Mouse (Mus musculus) cerebellum, adult 9-11 months (tissue): Measurements from ENCODE around the gene Mrps15.
A peak's percentile ranks its signal among the peaks of the same experiment; 100 is the strongest.

Source experiments
- DNase-seq: peaks from one replicate; pipeline ENCODE4 v3.0.0; 2022

Mrps15 gene

DNA sequence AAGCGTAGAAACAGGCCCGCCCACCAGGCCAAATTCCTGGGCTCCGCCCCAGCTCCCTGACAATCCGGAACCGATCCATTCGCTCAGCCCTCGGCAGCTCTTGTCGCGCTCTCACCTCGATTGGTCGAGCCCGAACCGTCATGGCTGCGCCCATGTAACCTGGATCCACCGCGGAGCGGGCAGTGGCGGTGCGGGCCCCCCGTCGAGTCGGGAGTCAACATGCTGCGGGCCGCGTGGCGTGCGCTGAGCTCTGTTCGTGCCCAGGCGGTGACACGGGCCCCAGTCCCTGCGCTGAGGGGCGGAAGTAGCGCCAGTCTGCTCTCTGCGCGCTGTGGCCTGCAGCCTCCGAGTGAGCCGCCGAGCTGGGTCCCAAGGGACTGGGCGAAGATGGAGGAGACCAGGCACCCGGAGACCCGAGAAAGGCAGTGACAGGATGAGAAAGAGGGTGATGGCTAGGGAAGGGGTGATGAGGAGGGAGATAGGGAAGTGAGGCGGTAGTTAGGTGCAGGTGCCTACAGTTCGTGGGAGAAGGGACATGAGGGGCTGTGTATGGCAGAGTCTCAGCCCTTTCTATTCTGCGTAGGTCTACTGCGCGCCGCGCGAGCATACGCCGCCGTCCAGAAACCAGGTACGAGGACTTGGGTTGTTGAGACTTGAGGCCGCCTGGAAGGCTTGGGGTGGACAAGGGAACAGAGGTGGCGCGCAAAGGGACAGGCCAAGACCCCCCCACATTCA is at the start of gene Mrps15:
TSS of gene Mrps15 (plus strand) at position 75 of the 735 bp plus-strand sequence.
- DNase-seq, result peak; percentile 85

DNA sequence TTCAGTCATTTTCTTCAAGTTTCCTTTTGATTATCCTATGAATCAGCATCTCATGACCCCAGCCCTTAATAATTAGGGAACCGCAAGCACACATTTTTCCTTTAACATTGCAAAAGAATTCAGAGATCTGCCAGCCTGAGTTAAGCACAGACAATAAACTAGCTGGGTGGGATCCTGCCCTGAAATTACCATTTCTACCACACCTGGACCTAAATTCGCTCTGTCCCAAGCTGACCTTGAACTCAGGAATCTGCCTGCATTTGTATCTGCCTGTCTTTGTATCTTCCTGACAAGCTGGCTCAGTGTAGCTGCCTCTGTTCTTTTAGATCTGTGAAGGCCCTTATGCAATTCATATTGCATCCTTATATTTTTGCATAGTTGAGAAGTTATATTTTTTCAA is 48.9 kb upstream of the Mrps15 start:
- DNase-seq, result no peak

- no peak for DNase-seq
Measured at GRCm38 (mm10) chr4:126001311-126002199, 45.2 kb upstream of the Mrps15 start.

GRCm38 (mm10) chr4:126017676-126018332 is 28.9 kb upstream of the Mrps15 start:
- DNase-seq, result no peak

DNA sequence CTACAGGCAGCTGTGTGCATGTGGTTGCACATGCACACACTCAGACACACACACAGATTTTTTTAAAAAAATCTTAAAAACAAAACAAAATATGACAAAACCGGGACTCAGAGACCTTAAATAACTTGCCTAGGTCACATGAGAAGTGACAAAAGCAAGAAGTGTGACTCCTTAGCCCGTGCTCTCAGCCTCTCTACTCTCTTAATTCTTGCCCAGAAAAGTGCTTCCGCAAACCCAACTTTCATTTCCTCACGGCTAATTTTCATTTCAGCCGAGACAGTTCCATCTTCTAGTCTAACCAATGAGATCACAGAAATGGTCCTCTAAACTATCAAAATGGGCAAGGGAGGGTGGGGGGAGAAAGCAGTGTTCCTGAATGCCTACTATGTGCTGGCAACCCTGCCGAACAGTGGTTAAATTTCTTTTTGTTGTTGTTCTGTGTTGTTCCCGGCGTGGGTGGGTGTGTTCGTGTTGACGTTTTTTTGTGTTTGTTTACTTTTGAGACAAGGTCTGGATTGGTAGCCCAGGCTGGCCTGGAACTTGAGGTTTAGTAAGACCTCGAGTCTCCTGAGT is 27.7 kb upstream of the Mrps15 start:
- no peak for DNase-seq

- DNase-seq, result no peak
Measured at GRCm38 (mm10) chr4:126024303-126024900, 22.3 kb upstream of the Mrps15 start, which contains the start of gene Csf3r. TSS of gene Csf3r (plus strand) at chr4:126024550.

- DNase-seq, result no peak
Measured at GRCm38 (mm10) chr4:126025801-126026200, 20.9 kb upstream of the Mrps15 start.

GRCm38 (mm10) chr4:126027980-126028379 is 18.7 kb upstream of the Mrps15 start:
- DNase-seq, result no peak

GRCm38 (mm10) chr4:126029042-126029441 is 17.7 kb upstream of the Mrps15 start:
- no peak for DNase-seq

DNA sequence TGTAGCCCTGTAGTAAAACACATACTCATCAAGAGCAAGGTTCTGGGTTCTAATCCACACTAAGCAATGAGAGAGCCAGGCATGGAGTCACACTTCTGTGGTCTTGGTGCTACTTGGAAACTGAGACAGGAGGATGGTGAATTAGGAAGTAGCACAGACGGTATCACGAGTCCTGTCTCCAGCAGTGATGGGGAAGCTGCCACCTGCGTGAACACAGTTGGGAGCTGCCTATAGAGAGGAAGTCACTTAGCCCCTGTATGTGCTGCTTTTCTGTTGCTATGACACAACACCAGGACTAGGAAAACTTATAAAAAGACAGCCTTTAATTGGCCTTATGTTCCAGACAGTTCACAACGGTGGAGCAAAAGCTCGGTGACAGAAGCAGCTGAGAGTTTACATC is 16.0 kb upstream of the Mrps15 start:
- no peak for DNase-seq

DNA sequence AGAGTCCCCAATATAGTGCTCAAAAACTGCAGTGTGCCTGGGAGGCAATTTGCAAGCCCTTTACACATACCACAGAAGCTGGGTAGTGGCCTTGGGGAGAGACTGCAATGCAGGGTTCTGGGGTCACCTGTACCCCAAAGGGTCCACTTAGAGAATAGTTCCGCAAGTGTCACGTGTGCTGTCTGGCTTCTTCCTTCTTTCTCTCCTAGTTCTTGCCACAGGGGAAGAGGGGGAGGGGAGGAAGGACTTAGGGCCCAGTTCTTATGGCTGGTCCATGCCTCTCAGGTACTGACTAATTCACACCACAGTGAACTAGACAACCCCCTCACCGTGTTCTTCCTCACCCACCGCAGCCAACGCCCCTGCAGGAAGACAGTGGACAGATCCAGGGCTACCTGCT is 11.3 kb upstream of the Mrps15 start:
- no peak for DNase-seq

DNA sequence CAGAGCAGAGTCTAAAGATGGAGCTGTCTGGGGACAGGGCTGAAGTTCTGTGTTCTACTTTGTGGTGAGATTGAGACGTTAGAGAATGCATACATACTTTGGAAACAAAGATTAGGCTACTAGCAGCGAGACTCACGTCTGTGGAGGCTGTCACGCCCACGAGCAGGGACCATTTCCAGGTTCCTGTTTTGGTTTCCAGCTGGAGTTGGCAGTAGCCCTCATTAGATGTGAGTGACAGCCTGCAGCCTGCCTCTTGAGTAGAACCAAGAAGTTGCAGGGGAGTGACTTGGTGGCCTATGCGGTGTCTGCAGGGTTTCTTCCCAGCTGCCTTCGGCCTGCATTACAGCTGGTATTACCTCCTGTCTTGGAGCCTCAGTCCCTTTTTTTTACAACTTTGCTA is 4.9 kb downstream of the Mrps15 start:
- no peak for DNase-seq

GRCm38 (mm10) chr4:126057207-126058133 is 10.7 kb downstream of the Mrps15 start:
- no peak for DNase-seq

DNA sequence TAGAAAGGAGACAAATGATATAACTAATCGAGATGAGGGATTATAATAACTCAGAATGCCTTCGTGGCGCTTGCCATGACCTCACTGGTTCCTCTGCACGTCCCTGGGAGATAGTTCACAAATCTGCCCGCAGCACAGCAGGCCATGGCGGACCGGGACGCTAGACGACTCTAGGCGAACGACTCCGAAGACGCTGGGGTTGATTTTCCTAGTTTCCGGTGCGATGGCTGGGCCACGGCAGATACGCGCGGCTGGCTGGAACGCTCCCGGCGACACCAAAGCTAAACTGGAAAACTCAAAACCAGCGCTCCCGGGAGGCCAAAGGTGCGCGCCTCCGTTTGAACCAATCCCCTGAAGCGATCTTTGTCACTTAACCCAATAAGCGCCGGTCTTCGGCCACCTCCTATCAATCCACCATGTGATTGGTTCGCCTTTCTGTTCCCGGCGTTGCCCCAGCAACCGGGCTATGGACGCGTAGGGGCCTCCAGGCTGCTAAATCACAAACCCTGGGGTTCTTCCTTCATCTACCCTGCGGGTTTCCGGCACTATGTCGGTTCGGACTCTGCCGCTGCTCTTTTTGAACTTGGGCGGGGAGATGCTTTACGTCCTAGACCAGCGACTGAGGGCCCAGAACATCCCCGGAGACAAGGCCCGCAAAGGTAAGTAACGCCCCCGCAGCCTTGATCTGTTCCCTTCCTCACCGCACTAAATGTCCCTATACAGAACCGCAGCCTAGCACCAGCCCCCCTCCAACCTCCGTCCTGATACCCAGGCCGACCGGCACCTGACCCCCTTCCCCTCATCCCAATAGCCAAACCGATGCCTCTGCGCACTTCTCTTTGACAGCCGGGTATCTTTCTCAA is 11.6 kb downstream of the Mrps15 start, which contains the start of gene Oscp1:
TSS of gene Oscp1 (plus strand) at position 432 of the 863 bp plus-strand sequence.
- peak; percentile 91 for DNase-seq

- DNase-seq, result no peak
Measured at GRCm38 (mm10) chr4:126058997-126059362, 12.3 kb downstream of the Mrps15 start.

GRCm38 (mm10) chr4:126062856-126063255 is 16.1 kb downstream of the Mrps15 start:
- no peak for DNase-seq

DNA sequence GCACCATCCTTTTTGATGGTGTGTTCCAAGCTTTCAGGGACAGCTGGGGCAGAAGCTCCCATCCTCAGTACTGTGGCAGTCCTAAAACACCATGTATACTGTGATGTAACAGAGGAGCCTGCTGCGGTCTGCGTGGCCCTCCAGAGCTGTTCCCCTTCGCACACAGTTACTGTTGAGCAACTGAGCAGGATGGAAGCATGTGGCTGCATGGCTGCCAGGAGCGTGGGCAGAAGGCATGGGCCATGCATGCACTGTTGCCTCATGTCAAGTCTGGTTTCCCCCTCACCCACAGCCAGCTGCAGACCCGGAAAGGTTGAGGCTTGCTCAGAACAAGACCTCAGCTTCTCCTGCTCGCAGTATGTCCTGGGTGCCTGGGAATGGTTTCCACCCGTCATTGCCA is 18.5 kb downstream of the Mrps15 start:
- DNase-seq, result no peak

DNA sequence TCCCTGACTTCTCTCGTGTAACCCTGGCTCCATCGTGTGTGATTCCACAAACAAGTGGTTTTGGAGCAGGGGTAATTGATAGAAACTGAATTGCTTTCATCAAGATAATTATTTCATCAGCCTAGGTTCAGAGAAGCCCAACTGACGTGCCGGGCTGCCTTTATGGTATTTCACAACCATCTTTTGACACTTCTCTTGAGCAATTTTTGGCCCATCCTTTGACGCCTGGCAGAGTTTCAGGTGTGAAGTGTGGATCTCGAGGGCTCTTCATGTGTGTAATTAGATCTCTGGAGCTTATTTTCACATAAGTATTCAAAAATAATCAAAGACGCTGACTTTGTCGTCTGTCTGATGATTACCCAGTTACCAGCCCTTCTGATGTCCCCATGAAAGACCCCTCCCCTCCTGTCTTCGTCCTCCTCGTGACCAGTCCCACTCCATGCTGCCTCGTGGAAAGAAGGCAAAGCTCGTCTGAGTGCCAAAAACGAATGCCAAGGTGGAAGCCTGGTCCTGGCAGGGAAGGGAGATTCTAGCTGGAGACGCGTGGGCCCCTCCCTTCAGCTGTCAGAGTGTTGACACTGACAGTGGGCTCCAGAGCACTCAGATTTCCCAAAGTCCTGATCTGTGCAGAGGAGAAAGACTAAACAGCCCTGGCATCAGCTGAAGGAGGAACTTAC is 20.8 kb downstream of the Mrps15 start:
- DNase-seq, result peak; percentile 51

GRCm38 (mm10) chr4:126068842-126069241 is 22.1 kb downstream of the Mrps15 start:
- no peak for DNase-seq

DNA sequence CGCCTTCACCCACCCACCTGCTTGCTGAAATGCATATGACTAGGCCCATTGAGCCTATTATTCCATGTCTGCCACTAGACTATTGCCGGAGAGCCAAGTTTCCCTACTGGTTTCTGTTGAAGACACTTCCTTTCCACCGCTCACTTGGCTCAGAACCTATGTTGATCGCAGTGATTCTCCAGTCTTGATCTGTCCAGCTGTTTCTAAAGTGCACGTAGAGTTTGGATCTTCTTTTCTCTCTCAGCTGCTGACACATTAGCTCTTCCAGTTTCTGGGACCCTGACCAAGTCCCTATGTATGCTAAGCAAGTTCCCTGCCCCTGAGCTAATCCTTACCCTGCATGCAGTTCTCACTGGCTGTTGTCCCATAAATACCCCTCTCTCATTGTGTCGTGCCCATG is 31.1 kb downstream of the Mrps15 start:
- DNase-seq, result no peak
